Mouse (Mus musculus): ENCODE results near the gene Ttpal.

The Ttpal gene

GRCm38 (mm10) chr2:163602101-163602971 lies at the start of gene Ttpal:
TSS of gene Ttpal (plus strand) at chr2:163602314.
- peak; percentile 87 to 90 for DNase-seq

GRCm38 (mm10) chr2:163552518-163552929 lies 49.6 kb upstream of the Ttpal start:
- no peak for DNase-seq

- no peak for DNase-seq
Measured at GRCm38 (mm10) chr2:163554425-163554982, 47.6 kb upstream of the Ttpal start.

- no peak for DNase-seq
Measured at GRCm38 (mm10) chr2:163554996-163555395, 47.1 kb upstream of the Ttpal start.

GRCm38 (mm10) chr2:163555417-163555816 lies 46.7 kb upstream of the Ttpal start:
- no peak for DNase-seq

- DNase-seq, result no peak
Measured at GRCm38 (mm10) chr2:163558548-163558947, 43.6 kb upstream of the Ttpal start.

- no peak for DNase-seq
Measured at GRCm38 (mm10) chr2:163559236-163559635, 42.9 kb upstream of the Ttpal start.

- DNase-seq, result no peak
Measured at GRCm38 (mm10) chr2:163560247-163560646, 41.9 kb upstream of the Ttpal start.

- DNase-seq, result no peak
Measured at GRCm38 (mm10) chr2:163561258-163561948, 40.7 kb upstream of the Ttpal start.

GRCm38 (mm10) chr2:163564646-163565045 lies 37.5 kb upstream of the Ttpal start:
- DNase-seq, result no peak

GRCm38 (mm10) chr2:163574321-163574720 lies 27.8 kb upstream of the Ttpal start:
- DNase-seq, result no peak

GRCm38 (mm10) chr2:163575248-163575647 lies 26.9 kb upstream of the Ttpal start:
- no peak for DNase-seq

GRCm38 (mm10) chr2:163577986-163578385 lies 24.1 kb upstream of the Ttpal start:
- no peak for DNase-seq

GRCm38 (mm10) chr2:163580069-163580945 lies 21.8 kb upstream of the Ttpal start:
- no peak for DNase-seq

- DNase-seq, result peak; percentile 28 to 35
Measured at GRCm38 (mm10) chr2:163583226-163584087, 18.7 kb upstream of the Ttpal start.

- DNase-seq, result no peak
Measured at GRCm38 (mm10) chr2:163584088-163584426, 18.1 kb upstream of the Ttpal start.

- no peak for DNase-seq
Measured at GRCm38 (mm10) chr2:163586384-163587261, 15.5 kb upstream of the Ttpal start.

- no peak for DNase-seq
Measured at GRCm38 (mm10) chr2:163587506-163587905, 14.6 kb upstream of the Ttpal start.

- no peak for DNase-seq
Measured at GRCm38 (mm10) chr2:163590211-163590610, 11.9 kb upstream of the Ttpal start.

GRCm38 (mm10) chr2:163590996-163591395 lies 11.1 kb upstream of the Ttpal start:
- no peak for DNase-seq

GRCm38 (mm10) chr2:163592084-163592483 lies 10.0 kb upstream of the Ttpal start:
- no peak for DNase-seq
